Mouse (Mus musculus) embryonic fibroblast, embryonic 13.5 days (primary cell): ENCODE measurements around the gene Gm10518.

Experiments
- CTCF ChIP-seq: IDR thresholded peaks from 2 replicates; pipeline ENCODE4 v1.5.1; 2011; ENCODE audit warnings: mild to moderate bottlenecking, control low read depth, low read length, moderate library complexity, borderline replicate concordance; ENCODE audit not compliant: insufficient read depth
- POLR2A ChIP-seq: IDR thresholded peaks from 2 replicates; pipeline ENCODE4 v1.6.1; 2011; ENCODE audit warnings: low read depth, mild to moderate bottlenecking, control low read depth, low read length, moderate library complexity

DNA sequence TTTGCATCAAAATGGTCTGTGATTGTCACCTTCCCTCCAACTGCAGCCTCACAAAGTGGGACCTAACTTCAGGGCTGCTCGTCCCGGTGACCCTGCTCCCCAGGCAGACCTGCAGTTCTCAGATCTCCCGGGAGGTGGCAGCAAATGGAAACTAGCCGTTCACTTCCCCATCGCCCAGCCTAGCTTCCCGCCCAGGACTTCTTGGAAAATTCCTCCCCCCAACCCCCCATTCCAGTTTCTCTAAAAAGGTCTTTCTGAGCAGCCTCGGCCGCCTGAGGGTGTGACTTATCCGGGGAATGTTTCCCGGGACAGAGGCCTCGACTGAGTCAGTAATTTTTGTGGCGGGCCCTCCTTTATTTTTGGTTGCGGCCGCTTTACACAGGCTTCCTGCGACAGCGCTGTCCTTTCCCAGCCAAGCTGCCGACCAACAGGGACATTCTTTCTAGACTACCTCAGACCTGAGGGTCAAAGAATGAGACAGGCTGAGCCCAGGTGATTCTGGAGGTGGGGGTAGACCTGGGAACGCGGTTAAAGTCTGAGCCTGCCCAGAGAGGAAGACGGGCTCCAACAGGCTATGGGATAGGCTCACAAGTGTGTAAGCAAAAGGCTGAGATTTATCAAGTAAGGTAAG, 44.7 kb downstream of the Gm10518 start:
- peak; percentile 58; the same call in 1 of the 2 replicates for TF ChIP-seq CTCF
- TF ChIP-seq POLR2A: peak; percentile 55
